Mouse (Mus musculus): Measurements from ENCODE around the gene Atp13a2. TPM values are rescaled to one million over a fixed set of nuclear protein-coding genes. Genes with fewer than 3 reads are reported as not detected.
A peak's percentile ranks its signal among the peaks of the same experiment; 100 is the strongest.

Gene Atp13a2
- total RNA-seq, 2 experiments from 2014 or later, result 150 to 155 TPM

DNA sequence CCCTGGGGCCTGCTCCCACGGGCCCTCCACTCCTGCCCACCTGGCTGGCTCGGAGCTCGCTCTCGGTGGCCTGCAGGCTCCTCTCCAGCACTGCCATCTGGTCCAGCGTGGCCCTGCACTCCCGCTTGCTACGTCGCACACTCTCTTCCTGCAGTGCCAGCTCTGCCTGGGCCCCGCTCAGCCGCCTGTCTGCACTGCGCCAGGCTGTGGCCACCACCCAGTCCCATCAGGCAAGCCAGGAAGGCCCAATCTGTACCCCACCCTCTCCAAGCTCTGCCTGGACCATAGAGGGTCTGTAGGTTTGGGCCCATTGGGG is 34.9 kb downstream of the Atp13a2 start:
- no peak overlapping the region for H3K4me3 ChIP-seq
- intact Hi-C loops (cut with DNase I), result no loop called here
- peak overlapping the region; percentile 44; the same call in 1 of the 2 replicates for H3K27ac ChIP-seq
- DNase-seq (ENCODE audit: extremely low spot score in 1 of 2, low spot score in 2 of 2), result no peak
- no peak for TF ChIP-seq CTCF (IDR thresholded peaks at IDR 0.05)

DNA sequence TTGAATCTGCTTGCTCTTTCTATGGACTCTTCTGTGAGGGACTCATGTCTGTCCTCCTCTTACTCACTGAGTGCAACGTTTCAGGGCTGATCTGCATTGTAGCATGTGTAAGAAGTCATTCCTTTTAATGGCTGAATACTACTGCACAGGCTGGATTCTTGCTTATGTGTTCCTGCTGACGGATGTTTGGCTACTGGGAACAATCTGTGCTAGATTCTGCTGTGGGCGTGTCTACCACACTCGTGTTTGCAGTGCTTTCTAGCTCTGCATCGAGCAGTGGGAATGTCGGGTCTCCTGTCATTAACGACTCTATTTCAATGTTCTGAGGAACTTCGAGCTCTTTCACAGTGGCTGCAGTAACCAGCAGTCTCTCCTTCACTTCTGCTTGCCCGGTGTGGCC is 37.4 kb downstream of the Atp13a2 start:
- no peak for DNase-seq (ENCODE audit: extremely low spot score in 1 of 2, low spot score in 2 of 2)
- TF ChIP-seq CTCF (IDR thresholded peaks at IDR 0.05), result no peak
- Histone ChIP-seq H3K4me3 (no peak overlapping the region), H3K27ac (no peak overlapping the region)
- intact Hi-C loops (cut with DNase I), result no loop called here

- intact Hi-C loops (cut with DNase I), result no loop called here
- no peak overlapping the region for H3K27ac ChIP-seq
- DNase-seq (ENCODE audit: extremely low spot score in 1 of 2, low spot score in 2 of 2), result no peak
- no peak for TF ChIP-seq CTCF (IDR thresholded peaks at IDR 0.05)
- H3K4me3 ChIP-seq, result no peak overlapping the region
Observed at GRCm38 (mm10) chr4:141024992-141025391, 38.3 kb downstream of the Atp13a2 start.

- H3K27ac ChIP-seq, result no peak overlapping the region; the same call in 1 of the 2 replicates
- no peak overlapping the region for H3K4me3 ChIP-seq
- intact Hi-C loops (cut with DNase I), result loop anchor here (1.0 kb wide), 1 partner anchor 66 kb away; no protein-coding TSS in a partner anchor
- no peak for DNase-seq (ENCODE audit: extremely low spot score in 1 of 2, low spot score in 2 of 2)
- no peak for TF ChIP-seq CTCF (IDR thresholded peaks at IDR 0.05)
Observed at GRCm38 (mm10) chr4:141030541-141031206, 44.0 kb downstream of the Atp13a2 start.

DNA sequence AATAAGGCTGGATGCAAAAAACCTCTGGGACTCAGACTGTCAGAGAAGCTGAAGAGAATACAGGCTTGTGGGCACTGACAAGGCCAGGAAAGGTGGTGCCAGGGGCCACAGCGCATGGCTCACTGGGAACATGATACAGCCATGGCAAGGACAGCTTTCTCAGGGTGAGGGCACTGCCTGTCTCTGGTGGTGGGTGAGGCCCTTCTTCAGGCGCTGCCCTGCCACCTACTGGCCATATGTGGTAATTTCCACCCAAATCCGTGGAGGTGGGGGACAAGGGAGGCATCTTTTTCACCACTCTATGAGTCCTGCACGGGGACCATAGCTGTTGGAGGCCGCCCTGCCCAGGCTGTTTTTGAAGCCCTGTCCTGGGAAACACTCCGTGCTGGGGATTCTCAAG is 45.1 kb downstream of the Atp13a2 start:
- TF ChIP-seq CTCF (IDR thresholded peaks at IDR 0.05), result peak; percentile 97
- peak; percentile 65 to 87 for DNase-seq (ENCODE audit: extremely low spot score in 1 of 2, low spot score in 2 of 2)
- Histone ChIP-seq H3K27ac (no peak overlapping the region), H3K4me3 (no peak overlapping the region)
- intact Hi-C loops (cut with DNase I), result loop anchor here (1.0 kb wide), 1 partner anchor 67 kb away; no protein-coding TSS in a partner anchor

GRCm38 (mm10) chr4:141033606-141034549 is 47.2 kb downstream of the Atp13a2 start:
- peak in 1 of 2 experiments; percentile 16 for DNase-seq (ENCODE audit: extremely low spot score in 1 of 2, low spot score in 2 of 2)
- Histone ChIP-seq H3K4me3 (no peak overlapping the region), H3K27ac (no peak overlapping the region)
- intact Hi-C loops (cut with DNase I), result no loop called here
- TF ChIP-seq CTCF (IDR thresholded peaks at IDR 0.05), result no peak

GRCm38 (mm10) chr4:141041117-141041516 is 54.4 kb downstream of the Atp13a2 start:
- DNase-seq (ENCODE audit: extremely low spot score in 1 of 2, low spot score in 2 of 2), result no peak
- no peak for TF ChIP-seq CTCF (IDR thresholded peaks at IDR 0.05)
- Histone ChIP-seq H3K4me3 (no peak overlapping the region), H3K27ac (no peak overlapping the region)
- intact Hi-C loops (cut with DNase I), result no loop called here

DNA sequence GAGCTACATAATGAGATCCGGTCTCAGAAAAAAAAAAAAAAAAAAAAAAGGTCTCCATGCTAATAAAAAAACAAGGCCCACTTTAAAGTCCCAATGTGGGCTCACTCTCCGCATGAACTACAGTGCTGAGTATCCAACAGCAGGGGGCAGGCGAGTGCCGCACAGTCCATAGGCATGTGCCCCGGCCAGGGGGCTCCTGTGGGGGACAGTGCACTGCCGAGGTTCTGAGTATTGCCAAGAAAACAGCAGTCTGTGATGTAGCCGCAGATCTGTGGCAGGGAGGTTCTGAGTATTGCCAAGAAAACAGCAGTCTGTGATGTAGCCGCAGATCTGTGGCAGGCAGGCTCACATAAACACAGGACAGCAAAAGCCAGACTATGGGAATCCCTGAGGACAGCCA is 58.1 kb downstream of the Atp13a2 start:
- peak; percentile 88 for TF ChIP-seq CTCF (IDR thresholded peaks at IDR 0.05)
- H3K27ac ChIP-seq, result no peak overlapping the region
- peak in 1 of 2 experiments; percentile 56 for DNase-seq (ENCODE audit: extremely low spot score in 1 of 2, low spot score in 2 of 2)
- intact Hi-C loops (cut with DNase I), result loop anchor here (2.0 kb wide), 1 partner anchor 20 kb away; no protein-coding TSS in a partner anchor
- H3K4me3 ChIP-seq, result no peak overlapping the region

DNA sequence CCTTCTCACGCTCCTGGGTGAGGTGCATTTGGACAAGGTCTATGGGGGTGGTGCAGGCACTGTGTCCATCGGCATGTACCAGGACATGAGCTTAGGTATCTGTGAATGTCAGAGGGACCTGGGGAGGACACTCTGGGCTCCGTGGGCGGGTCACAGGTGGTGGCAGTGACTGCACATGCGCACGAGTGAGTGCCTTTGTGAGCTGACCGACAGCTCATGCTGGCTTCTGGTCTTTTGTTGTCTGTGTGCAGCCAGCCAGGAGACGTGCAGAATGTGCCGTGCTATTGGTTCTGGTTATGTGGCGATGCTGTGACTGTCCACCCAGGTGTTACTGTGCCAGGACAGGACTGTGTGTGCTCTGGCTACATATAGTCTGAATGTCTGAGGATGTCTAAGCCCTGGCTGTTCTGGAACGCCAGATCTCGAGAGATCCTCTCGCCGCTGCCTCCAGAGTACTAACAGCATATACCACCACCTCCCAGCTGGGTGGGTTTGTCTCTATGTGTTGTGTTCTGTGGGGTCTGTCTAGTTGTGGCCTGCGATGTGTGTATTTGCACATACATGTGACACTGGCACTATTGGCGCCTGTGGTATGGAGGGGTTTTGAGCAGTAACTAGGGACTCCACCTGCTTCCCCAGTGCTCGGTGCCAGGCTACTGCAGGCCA is 62.3 kb downstream of the Atp13a2 start:
- DNase-seq (ENCODE audit: extremely low spot score in 1 of 2, low spot score in 2 of 2), result peak in 1 of 2 experiments; percentile 48
- no peak for TF ChIP-seq CTCF (IDR thresholded peaks at IDR 0.05)
- H3K4me3 ChIP-seq, result no peak overlapping the region

GRCm38 (mm10) chr4:141049476-141049835 is 62.8 kb downstream of the Atp13a2 start:
- DNase-seq (ENCODE audit: extremely low spot score in 1 of 2, low spot score in 2 of 2), result peak in 1 of 2 experiments; percentile 60
- TF ChIP-seq CTCF (IDR thresholded peaks at IDR 0.05), result no peak
- Histone ChIP-seq H3K4me3 (no peak overlapping the region), H3K27ac (peak overlapping the region; percentile 36; the same call in 1 of the 2 replicates)
- intact Hi-C loops (cut with DNase I), result no loop called here

More for the DNA sequence above, 62.3 kb downstream of the Atp13a2 start:
- H3K27ac ChIP-seq, result peak overlapping the region; percentile 32; the same call in 1 of the 2 replicates
- intact Hi-C loops (cut with DNase I), result no loop called here

DNA sequence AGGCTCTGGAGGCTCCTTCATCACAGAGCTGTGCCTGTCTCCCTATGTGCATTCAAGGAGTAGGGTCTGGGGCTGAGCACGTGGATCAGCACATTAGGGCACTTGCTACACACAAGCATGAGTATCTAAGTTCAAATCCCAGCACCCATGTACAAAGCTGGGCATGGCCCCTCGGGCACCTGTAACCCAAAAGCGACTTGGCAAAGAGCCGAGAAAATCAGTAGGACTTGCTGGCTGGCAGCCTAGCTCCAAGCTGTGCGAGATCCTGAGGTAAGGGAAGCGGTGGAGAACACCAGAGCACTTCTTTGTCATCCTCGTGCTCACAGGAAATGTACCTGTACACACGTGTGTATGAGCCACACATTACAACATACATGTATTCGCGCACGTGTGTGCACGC is 65.8 kb downstream of the Atp13a2 start:
- Histone ChIP-seq H3K27ac (no peak overlapping the region), H3K4me3 (no peak overlapping the region; the same call in 1 of the 2 replicates)
- DNase-seq (ENCODE audit: extremely low spot score in 1 of 2, low spot score in 2 of 2), result no peak
- no peak for TF ChIP-seq CTCF (IDR thresholded peaks at IDR 0.05)
- intact Hi-C loops (cut with DNase I), result no loop called here

DNA sequence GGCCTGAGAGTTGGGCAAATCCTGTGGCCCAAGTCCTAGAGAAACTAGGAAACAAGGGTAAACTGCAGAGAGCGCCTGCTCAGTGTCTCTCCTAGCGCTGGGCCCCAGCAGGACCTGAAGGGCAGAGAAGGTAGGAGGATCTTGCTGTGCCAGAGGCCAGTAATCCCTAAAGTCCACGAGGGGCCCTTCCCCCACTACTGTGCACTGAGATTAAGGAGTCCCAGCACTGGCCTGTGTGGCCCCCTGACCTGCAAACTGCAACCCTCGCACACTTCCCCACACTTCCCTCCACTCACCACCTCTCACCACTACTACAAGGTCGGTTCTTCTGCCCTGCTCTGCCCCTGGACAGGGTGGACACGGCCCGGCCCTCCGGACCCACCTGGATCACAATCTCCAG is 66.5 kb downstream of the Atp13a2 start:
- H3K27ac ChIP-seq, result peak overlapping the region; percentile 91
- TF ChIP-seq CTCF (IDR thresholded peaks at IDR 0.05), result no peak
- DNase-seq (ENCODE audit: extremely low spot score in 1 of 2, low spot score in 2 of 2), result no peak
- intact Hi-C loops (cut with DNase I), result no loop called here
- H3K4me3 ChIP-seq, result peak overlapping the region; percentile 41
